Mouse (Mus musculus): Measurements from ENCODE around the gene Osmr. TPM values are rescaled to one million over a fixed set of nuclear protein-coding genes. Genes with fewer than 3 reads are reported as not detected.
"Not testable (repeated sequence)": the region's sequence is repeated elsewhere in the genome, so short reads cannot be mapped to it uniquely, and the experiment has no call there.

Gene Osmr
- polyA plus RNA-seq, 1 experiment = not detected

- Histone ChIP-seq H3K27me3 (replicated peaks) (peaks cover 62% of the 10 kb centered on the region), H3K36me3 (replicated peaks; ENCODE audit: low read length) (no peaks in the 10 kb centered on the region), H3K4me3 (replicated peaks) (peak overlapping the region; percentile 71), H3K9me3 (no peaks in the 10 kb centered on the region), H3K4me1 (peaks cover 30% of the 10 kb centered on the region)
- TF ChIP-seq FLI1 (IDR thresholded peaks at IDR 0.05; ENCODE audit: low read length) = no peak
- TF ChIP-seq GATA1 (IDR thresholded peaks at IDR 0.05; ENCODE audit: borderline replicate concordance, low read length) = no peak
Observed at GRCm38 (mm10) chr15:6871621-6872359, 3.0 kb downstream of the Osmr start.

- Histone ChIP-seq H3K9me3 (no peaks in the 10 kb centered on the region), H3K4me3 (replicated peaks) (no peak overlapping the region), H3K4me1 (peaks cover 5% of the 10 kb centered on the region), H3K36me3 (replicated peaks; ENCODE audit: low read length) (no peaks in the 10 kb centered on the region), H3K27me3 (replicated peaks) (peaks cover 44% of the 10 kb centered on the region)
- TF ChIP-seq FLI1 (IDR thresholded peaks at IDR 0.05; ENCODE audit: low read length) (no peak), GATA1 (IDR thresholded peaks at IDR 0.05; ENCODE audit: borderline replicate concordance, low read length) (no peak)
Observed at GRCm38 (mm10) chr15:6866888-6867287, 7.9 kb downstream of the Osmr start.

GRCm38 (mm10) chr15:6862125-6862524 lies 12.6 kb downstream of the Osmr start:
- H3K27me3 ChIP-seq (replicated peaks) = peaks cover 36% of the 10 kb centered on the region
- H3K4me1 ChIP-seq = peaks cover 5% of the 10 kb centered on the region
- TF ChIP-seq GATA1 (IDR thresholded peaks at IDR 0.05; ENCODE audit: borderline replicate concordance, low read length) (no peak), FLI1 (IDR thresholded peaks at IDR 0.05; ENCODE audit: low read length) (no peak)
- H3K9me3 ChIP-seq = 0 out of 2 replicates have a peak, but pooled peaks cover 4% of the 10 kb centered on the region
- no peak overlapping the region for H3K4me3 ChIP-seq (replicated peaks)
- no peaks in the 10 kb centered on the region for H3K36me3 ChIP-seq (replicated peaks; ENCODE audit: low read length)

GRCm38 (mm10) chr15:6861617-6862016 lies 13.2 kb downstream of the Osmr start:
- Histone ChIP-seq H3K36me3 (replicated peaks; ENCODE audit: low read length) (no peaks in the 10 kb centered on the region), H3K9me3 (0 out of 2 replicates have a peak, but pooled peaks cover 5% of the 10 kb centered on the region), H3K27me3 (replicated peaks) (peaks cover 34% of the 10 kb centered on the region), H3K4me1 (peaks cover 5% of the 10 kb centered on the region), H3K4me3 (replicated peaks) (no peak overlapping the region)
- TF ChIP-seq GATA1 (IDR thresholded peaks at IDR 0.05; ENCODE audit: borderline replicate concordance, low read length) (no peak), FLI1 (IDR thresholded peaks at IDR 0.05; ENCODE audit: low read length) (no peak)

- Histone ChIP-seq H3K27me3 (replicated peaks) (peaks cover 35% of the 10 kb centered on the region), H3K36me3 (replicated peaks; ENCODE audit: low read length) (no peaks in the 10 kb centered on the region), H3K4me3 (replicated peaks) (no peak overlapping the region), H3K4me1 (peaks cover 5% of the 10 kb centered on the region), H3K9me3 (0 out of 2 replicates have a peak, but pooled peaks cover 5% of the 10 kb centered on the region)
- TF ChIP-seq FLI1 (IDR thresholded peaks at IDR 0.05; ENCODE audit: low read length) (no peak), GATA1 (IDR thresholded peaks at IDR 0.05; ENCODE audit: borderline replicate concordance, low read length) (no peak)
Observed at GRCm38 (mm10) chr15:6859781-6860180, 15.0 kb downstream of the Osmr start.

- peaks cover 5% of the 10 kb centered on the region for H3K4me1 ChIP-seq
- H3K27me3 ChIP-seq (replicated peaks) = peaks cover 30% of the 10 kb centered on the region
- H3K4me3 ChIP-seq (replicated peaks) = no peak overlapping the region
- H3K36me3 ChIP-seq (replicated peaks; ENCODE audit: low read length) = no peaks in the 10 kb centered on the region
- TF ChIP-seq GATA1 (IDR thresholded peaks at IDR 0.05; ENCODE audit: borderline replicate concordance, low read length) = no peak
- TF ChIP-seq FLI1 (IDR thresholded peaks at IDR 0.05; ENCODE audit: low read length) = no peak
- H3K9me3 ChIP-seq = 0 out of 2 replicates have a peak, but pooled peaks cover 5% of the 10 kb centered on the region
Observed at GRCm38 (mm10) chr15:6858871-6859270, 15.9 kb downstream of the Osmr start.

GRCm38 (mm10) chr15:6857270-6857905 lies 17.4 kb downstream of the Osmr start:
- Histone ChIP-seq H3K4me1 (peaks cover 5% of the 10 kb centered on the region), H3K4me3 (replicated peaks) (no peak overlapping the region), H3K27me3 (replicated peaks) (peaks cover 25% of the 10 kb centered on the region), H3K9me3 (0 out of 2 replicates have a peak, but pooled peaks cover 5% of the 10 kb centered on the region), H3K36me3 (replicated peaks; ENCODE audit: low read length) (no peaks in the 10 kb centered on the region)
- no peak for TF ChIP-seq FLI1 (IDR thresholded peaks at IDR 0.05; ENCODE audit: low read length)
- TF ChIP-seq GATA1 (IDR thresholded peaks at IDR 0.05; ENCODE audit: borderline replicate concordance, low read length) = no peak

GRCm38 (mm10) chr15:6849851-6850250 lies 24.9 kb downstream of the Osmr start:
- Histone ChIP-seq H3K27me3 (replicated peaks) (peaks cover 11% of the 10 kb centered on the region), H3K36me3 (replicated peaks; ENCODE audit: low read length) (no peaks in the 10 kb centered on the region), H3K9me3 (no peaks in the 10 kb centered on the region), H3K4me1 (no peaks in the 10 kb centered on the region), H3K4me3 (replicated peaks) (no peak overlapping the region)
- TF ChIP-seq FLI1 (IDR thresholded peaks at IDR 0.05; ENCODE audit: low read length) (no peak), GATA1 (IDR thresholded peaks at IDR 0.05; ENCODE audit: borderline replicate concordance, low read length) (no peak)

- H3K4me3 ChIP-seq (replicated peaks) = no peak overlapping the region
- H3K4me1 ChIP-seq = no peaks in the 10 kb centered on the region
- H3K27me3 ChIP-seq (replicated peaks) = peaks cover 12% of the 10 kb centered on the region
- TF ChIP-seq FLI1 (IDR thresholded peaks at IDR 0.05; ENCODE audit: low read length) (no peak), GATA1 (IDR thresholded peaks at IDR 0.05; ENCODE audit: borderline replicate concordance, low read length) (no peak)
- no peaks in the 10 kb centered on the region for H3K9me3 ChIP-seq
- no peaks in the 10 kb centered on the region for H3K36me3 ChIP-seq (replicated peaks; ENCODE audit: low read length)
Observed at GRCm38 (mm10) chr15:6840199-6840598, 34.6 kb downstream of the Osmr start.

- peaks cover 4% of the 10 kb centered on the region for H3K27me3 ChIP-seq (replicated peaks)
- no peaks in the 10 kb centered on the region for H3K4me1 ChIP-seq
- TF ChIP-seq FLI1 (IDR thresholded peaks at IDR 0.05; ENCODE audit: low read length) (no peak), GATA1 (IDR thresholded peaks at IDR 0.05; ENCODE audit: borderline replicate concordance, low read length) (no peak)
- no peak overlapping the region for H3K4me3 ChIP-seq (replicated peaks)
- no peaks in the 10 kb centered on the region for H3K36me3 ChIP-seq (replicated peaks; ENCODE audit: low read length)
- peaks cover 30% of the 10 kb centered on the region for H3K9me3 ChIP-seq
Observed at GRCm38 (mm10) chr15:6815807-6816206, 59.0 kb downstream of the Osmr start.

GRCm38 (mm10) chr15:6801212-6801611 lies 73.6 kb downstream of the Osmr start:
- not testable (repeated sequence) for H3K27me3 ChIP-seq (replicated peaks); H3K4me1 ChIP-seq; H3K4me3 ChIP-seq (replicated peaks); H3K9me3 ChIP-seq
- H3K36me3 ChIP-seq (replicated peaks; ENCODE audit: low read length) = peaks cover 43% of the 10 kb centered on the region
